Mouse (Mus musculus): Measurements from ENCODE around the gene Zkscan2. TPM values are rescaled to one million over a fixed set of nuclear protein-coding genes. Genes with fewer than 3 reads are reported as not detected.

Gene Zkscan2
- polyA plus RNA-seq, 1 experiment = not detected

- TF ChIP-seq GATA1 (IDR thresholded peaks at IDR 0.05; ENCODE audit: low read length) = no peak
Measured at GRCm38 (mm10) chr7:123455088-123455487, 45.2 kb downstream of the Zkscan2 start.

DNA sequence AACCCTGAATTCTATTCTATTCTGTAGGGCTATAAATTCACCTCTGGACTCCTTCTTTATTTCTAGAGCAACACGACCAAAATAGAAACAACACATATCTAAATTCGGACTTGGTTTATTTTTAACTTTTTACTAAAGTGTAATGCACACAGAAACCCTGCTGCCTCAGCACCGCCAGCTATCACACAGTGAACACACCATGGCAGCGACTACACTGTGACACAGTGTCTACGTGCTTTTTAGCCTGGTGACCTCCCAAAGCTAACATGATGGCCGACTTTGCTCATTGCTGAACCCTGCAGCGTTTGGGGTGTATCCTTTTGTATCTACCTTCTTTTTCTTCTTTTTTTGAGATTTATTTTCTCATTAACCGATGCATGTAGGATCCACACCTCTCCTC lies 47.2 kb downstream of the Zkscan2 start:
- no peak for TF ChIP-seq GATA1 (IDR thresholded peaks at IDR 0.05; ENCODE audit: low read length)

DNA sequence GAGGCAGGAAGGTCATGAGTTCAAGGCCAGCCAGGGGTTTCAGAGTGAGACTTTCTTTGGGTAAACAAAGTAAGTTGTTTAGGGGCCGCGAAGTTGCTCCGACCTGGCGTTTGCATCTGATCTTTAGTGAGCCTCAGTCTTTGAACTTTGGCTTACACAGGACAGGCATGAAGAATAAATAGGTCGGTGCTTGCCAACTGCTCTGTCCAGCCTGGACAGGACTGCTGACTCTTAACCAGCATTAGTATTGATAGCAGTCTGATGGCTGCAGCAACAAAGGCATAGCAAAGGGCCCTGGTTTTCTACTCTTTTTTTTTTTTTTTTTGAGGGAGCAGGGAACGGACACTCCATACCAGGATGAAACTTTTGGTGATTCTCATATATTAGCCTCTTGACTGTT lies 47.7 kb downstream of the Zkscan2 start:
- no peak for TF ChIP-seq GATA1 (IDR thresholded peaks at IDR 0.05; ENCODE audit: low read length)

- no peak for TF ChIP-seq GATA1 (IDR thresholded peaks at IDR 0.05; ENCODE audit: low read length)
Measured at GRCm38 (mm10) chr7:123450515-123450914, 49.7 kb downstream of the Zkscan2 start.

GRCm38 (mm10) chr7:123449676-123450075 lies 50.6 kb downstream of the Zkscan2 start:
- TF ChIP-seq GATA1 (IDR thresholded peaks at IDR 0.05; ENCODE audit: low read length) = no peak

DNA sequence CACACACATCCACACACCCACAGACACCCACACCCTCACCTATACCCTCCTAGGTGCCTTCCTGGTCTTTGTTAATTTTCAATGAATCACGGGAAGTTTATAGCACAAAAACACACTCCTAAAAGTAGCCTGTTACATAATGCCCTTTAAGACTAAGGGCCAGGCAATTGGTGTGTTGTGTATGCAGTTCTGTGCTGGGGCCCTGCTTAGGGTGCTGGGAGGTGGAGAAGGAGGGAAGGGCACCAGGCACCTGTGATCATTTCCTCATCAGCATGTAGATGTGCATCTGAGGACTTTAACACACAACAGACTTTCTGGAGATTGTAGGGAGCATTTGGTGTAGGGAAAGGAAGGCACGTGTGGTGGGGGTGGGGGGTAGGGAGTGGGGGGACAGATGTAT lies 51.5 kb downstream of the Zkscan2 start:
- no peak for TF ChIP-seq GATA1 (IDR thresholded peaks at IDR 0.05; ENCODE audit: low read length)

DNA sequence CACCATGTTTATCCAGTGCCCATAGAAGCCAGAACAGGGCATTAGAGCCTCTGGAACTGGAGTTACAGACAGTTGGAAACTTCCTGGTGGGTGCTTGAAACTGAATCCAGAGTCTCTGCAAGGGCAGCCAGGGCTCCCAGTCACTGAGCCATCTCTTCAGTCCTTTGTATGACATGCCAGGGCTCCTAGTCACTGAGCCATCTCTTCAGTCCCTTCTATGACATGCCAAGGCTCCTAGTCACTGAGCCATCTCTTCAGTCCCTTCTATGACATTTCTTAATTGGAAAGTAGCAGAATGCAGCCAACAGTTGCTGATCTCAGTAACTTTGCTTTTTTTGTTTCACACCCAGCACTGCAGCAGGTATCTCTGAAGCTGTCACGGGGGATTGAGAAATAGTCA lies 58.2 kb downstream of the Zkscan2 start:
- TF ChIP-seq GATA1 (IDR thresholded peaks at IDR 0.05; ENCODE audit: low read length) = no peak

- TF ChIP-seq GATA1 (IDR thresholded peaks at IDR 0.05; ENCODE audit: low read length) = no peak
Measured at GRCm38 (mm10) chr7:123431206-123431605, 69.0 kb downstream of the Zkscan2 start.

DNA sequence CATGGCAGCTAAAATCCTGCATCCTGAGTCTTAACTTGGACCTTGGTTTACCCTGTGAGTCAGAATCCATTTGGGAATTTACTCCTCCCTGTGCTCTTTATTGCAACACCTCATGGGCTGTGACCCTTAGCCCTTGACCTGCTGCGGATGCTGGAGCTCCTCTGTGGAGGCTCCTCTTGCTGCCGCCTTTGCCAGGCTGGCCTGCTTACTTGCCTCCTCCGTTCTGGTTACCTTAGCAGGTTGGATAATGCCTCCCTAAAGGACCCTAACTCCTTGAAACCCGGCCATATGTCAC lies 69.9 kb downstream of the Zkscan2 start:
- TF ChIP-seq GATA1 (IDR thresholded peaks at IDR 0.05; ENCODE audit: low read length) = no peak

- no peak for TF ChIP-seq GATA1 (IDR thresholded peaks at IDR 0.05; ENCODE audit: low read length)
Measured at GRCm38 (mm10) chr7:123429624-123430410, 70.4 kb downstream of the Zkscan2 start.

Other genes with a start within 250 kb of the Zkscan2 start
- 3.5 and 7.9 TPM in 2 replicates for gene Lcmt1, start 130.7 kb downstream of the Zkscan2 start, polyA plus RNA-seq (2012)
- 65.6 and 83.5 TPM in 2 replicates for gene Arhgap17, start 130.5 kb downstream of the Zkscan2 start, polyA plus RNA-seq (2012)
- gene Aqp8, start 38.2 kb downstream of the Zkscan2 start, polyA plus RNA-seq (2012) = 0.19 and 1.0 TPM in 2 replicates

Data from G1E-ER4 (cell line).